Mouse (Mus musculus): ENCODE data around the gene Pepd. TPM values are rescaled to one million over a fixed set of nuclear protein-coding genes. Genes with fewer than 3 reads are reported as not detected.

Pepd gene
- polyA plus RNA-seq, 1 experiment from 2014 or later, result 41.0 TPM

- Histone ChIP-seq H3K4me1 (replicated peaks) (peaks cover 11% of the 10 kb centered on the region), H3K9me3 (replicated peaks) (no peaks in the 10 kb centered on the region), H3K9ac (no peak overlapping the region), H3K4me2 (no peak overlapping the region), H3K27ac (no peak overlapping the region), H3K36me3 (no peaks in the 10 kb centered on the region), H3K4me3 (no peak overlapping the region), H3K27me3 (no peaks in the 10 kb centered on the region)
- 92% methylated on average over 9 of the region's 9 CpGs for WGBS
- ATAC-seq (replicated peaks; ENCODE audit: insufficient number of reproducible peaks, insufficient read depth, low FRiP score, low read depth), result no peak
Measured at GRCm38 (mm10) chr7:34913956-34914355, 1.8 kb downstream of the Pepd start.

- H3K4me3 ChIP-seq, result no peak overlapping the region
- no peaks in the 10 kb centered on the region for H3K9me3 ChIP-seq (replicated peaks)
- 90% methylated on average over 4 of the region's 5 CpGs for WGBS
- H3K4me2 ChIP-seq, result no peak overlapping the region
- H3K27me3 ChIP-seq, result no peaks in the 10 kb centered on the region
- no peak overlapping the region for H3K9ac ChIP-seq
- ATAC-seq (replicated peaks; ENCODE audit: insufficient number of reproducible peaks, insufficient read depth, low FRiP score, low read depth), result no peak
- H3K4me1 ChIP-seq (replicated peaks), result peaks cover 11% of the 10 kb centered on the region
- H3K36me3 ChIP-seq, result no peaks in the 10 kb centered on the region
- H3K27ac ChIP-seq, result no peak overlapping the region
Measured at GRCm38 (mm10) chr7:34915555-34915954, 3.4 kb downstream of the Pepd start.

DNA sequence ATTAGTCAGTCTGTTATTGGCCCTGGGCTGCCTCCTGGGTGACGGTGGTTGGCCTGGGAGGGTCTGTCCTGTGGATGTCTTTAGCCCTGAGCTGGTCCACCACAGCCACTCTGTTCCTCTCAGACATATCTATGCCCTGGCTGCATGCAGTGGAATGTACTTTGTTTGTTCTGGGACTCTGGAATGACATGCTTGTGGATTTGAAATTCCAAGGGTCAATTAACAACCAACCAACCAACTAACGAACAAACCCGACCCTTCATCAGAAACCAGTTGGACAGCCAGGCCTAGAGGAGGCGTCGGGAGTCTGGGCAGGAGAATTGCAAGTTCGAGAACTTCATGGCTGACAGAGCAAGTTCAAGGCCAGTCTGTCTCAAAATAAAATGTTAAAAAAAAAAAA is 5.4 kb downstream of the Pepd start:
- H3K4me1 ChIP-seq (replicated peaks), result peaks cover 7% of the 10 kb centered on the region
- H3K9me3 ChIP-seq (replicated peaks), result no peaks in the 10 kb centered on the region
- H3K9ac ChIP-seq, result no peak overlapping the region
- no peaks in the 10 kb centered on the region for H3K27me3 ChIP-seq
- H3K36me3 ChIP-seq, result no peaks in the 10 kb centered on the region; the same call in 1 of the 2 replicates
- no peak overlapping the region for H3K4me3 ChIP-seq
- WGBS, result 78% methylated on average over 6 of the region's 6 CpGs
- H3K27ac ChIP-seq, result no peak overlapping the region
- ATAC-seq (replicated peaks; ENCODE audit: insufficient number of reproducible peaks, insufficient read depth, low FRiP score, low read depth), result no peak
- H3K4me2 ChIP-seq, result no peak overlapping the region

- Histone ChIP-seq H3K36me3 (no peaks in the 10 kb centered on the region; the same call in 1 of the 2 replicates), H3K9ac (no peak overlapping the region), H3K27ac (no peak overlapping the region), H3K4me2 (no peak overlapping the region), H3K4me3 (no peak overlapping the region), H3K4me1 (replicated peaks) (peaks cover 3% of the 10 kb centered on the region), H3K27me3 (no peaks in the 10 kb centered on the region), H3K9me3 (replicated peaks) (no peaks in the 10 kb centered on the region)
- WGBS, result 81% methylated on average over 4 of the region's 4 CpGs
- no peak for ATAC-seq (replicated peaks; ENCODE audit: insufficient number of reproducible peaks, insufficient read depth, low FRiP score, low read depth)
Measured at GRCm38 (mm10) chr7:34917998-34918397, 5.8 kb downstream of the Pepd start.

GRCm38 (mm10) chr7:34918416-34918815 is 6.2 kb downstream of the Pepd start:
- no peak overlapping the region for H3K4me3 ChIP-seq
- ATAC-seq (replicated peaks; ENCODE audit: insufficient number of reproducible peaks, insufficient read depth, low FRiP score, low read depth), result no peak
- no peaks in the 10 kb centered on the region; the same call in 1 of the 2 replicates for H3K36me3 ChIP-seq
- no peaks in the 10 kb centered on the region for H3K4me1 ChIP-seq (replicated peaks)
- WGBS, result 69% methylated on average over 8 of the region's 8 CpGs
- no peak overlapping the region for H3K4me2 ChIP-seq
- H3K27ac ChIP-seq, result no peak overlapping the region
- no peaks in the 10 kb centered on the region for H3K9me3 ChIP-seq (replicated peaks)
- H3K27me3 ChIP-seq, result no peaks in the 10 kb centered on the region
- no peak overlapping the region for H3K9ac ChIP-seq

GRCm38 (mm10) chr7:34919054-34919453 is 6.9 kb downstream of the Pepd start:
- H3K4me3 ChIP-seq, result no peak overlapping the region
- no peaks in the 10 kb centered on the region for H3K9me3 ChIP-seq (replicated peaks)
- no peak overlapping the region for H3K9ac ChIP-seq
- no peak for ATAC-seq (replicated peaks; ENCODE audit: insufficient number of reproducible peaks, insufficient read depth, low FRiP score, low read depth)
- no peak overlapping the region for H3K4me2 ChIP-seq
- WGBS, result 67% methylated on average over 5 of the region's 5 CpGs
- H3K27me3 ChIP-seq, result no peaks in the 10 kb centered on the region
- H3K36me3 ChIP-seq, result no peaks in the 10 kb centered on the region; the same call in 1 of the 2 replicates
- H3K27ac ChIP-seq, result no peak overlapping the region
- no peaks in the 10 kb centered on the region for H3K4me1 ChIP-seq (replicated peaks)

DNA sequence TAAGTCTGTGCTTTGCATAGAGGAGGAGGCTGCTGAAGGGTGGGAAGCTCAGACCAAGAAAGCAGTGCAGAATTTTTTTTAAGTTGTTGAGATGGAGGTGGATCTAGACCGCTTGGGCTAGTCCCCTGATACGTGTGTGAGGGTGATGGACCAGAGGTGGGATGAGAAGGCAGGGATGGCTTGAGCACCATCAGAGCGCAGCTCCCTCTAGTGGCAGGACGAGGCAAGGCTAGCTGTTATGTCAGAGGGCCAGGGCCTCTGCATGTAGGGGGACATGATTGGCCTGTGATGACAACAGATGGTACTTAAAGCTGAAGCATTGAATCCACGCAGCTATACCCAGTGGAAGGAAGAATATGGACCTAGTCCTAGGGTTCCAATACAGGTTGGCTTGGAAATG is 7.6 kb downstream of the Pepd start:
- 60% methylated on average over 5 of the region's 5 CpGs for WGBS

GRCm38 (mm10) chr7:34925208-34925607 is 13.0 kb downstream of the Pepd start:
- ATAC-seq (replicated peaks; ENCODE audit: insufficient number of reproducible peaks, insufficient read depth, low FRiP score, low read depth), result no peak
- Histone ChIP-seq H3K9me3 (replicated peaks) (no peaks in the 10 kb centered on the region), H3K4me3 (no peak overlapping the region), H3K4me2 (no peak overlapping the region), H3K27me3 (no peaks in the 10 kb centered on the region), H3K36me3 (peaks cover 3% of the 10 kb centered on the region; the same call in 1 of the 2 replicates), H3K9ac (no peak overlapping the region), H3K27ac (no peak overlapping the region), H3K4me1 (replicated peaks) (peaks cover 17% of the 10 kb centered on the region)
- 47% methylated on average over 5 of the region's 5 CpGs for WGBS

More for the DNA sequence above, 7.6 kb downstream of the Pepd start:
- H3K27me3 ChIP-seq, result no peaks in the 10 kb centered on the region
- H3K4me1 ChIP-seq (replicated peaks), result no peaks in the 10 kb centered on the region
- no peak for ATAC-seq (replicated peaks; ENCODE audit: insufficient number of reproducible peaks, insufficient read depth, low FRiP score, low read depth)
- no peak overlapping the region for H3K4me2 ChIP-seq
- no peaks in the 10 kb centered on the region; the same call in 1 of the 2 replicates for H3K36me3 ChIP-seq
- no peak overlapping the region for H3K27ac ChIP-seq
- H3K9ac ChIP-seq, result no peak overlapping the region
- no peak overlapping the region for H3K4me3 ChIP-seq
- no peaks in the 10 kb centered on the region for H3K9me3 ChIP-seq (replicated peaks)

DNA sequence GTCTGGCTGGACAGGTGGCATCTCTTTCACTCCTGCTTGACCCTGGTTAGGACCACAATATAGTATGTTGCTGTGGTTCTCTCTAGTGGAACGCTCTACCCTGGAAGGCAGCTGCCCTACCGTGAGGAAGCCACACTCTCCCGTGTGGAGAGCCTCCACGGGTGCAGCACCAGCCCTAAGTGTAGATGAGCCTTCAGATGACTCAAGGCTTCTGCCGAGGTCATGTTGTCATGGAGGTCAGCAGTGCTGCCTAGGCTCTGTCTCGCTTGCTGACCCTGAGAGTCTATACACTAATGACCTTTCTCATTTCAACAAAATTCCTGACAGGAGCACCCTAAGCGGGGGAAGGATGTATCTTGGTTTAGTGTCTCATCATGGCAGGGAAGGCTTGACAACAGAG is 13.8 kb downstream of the Pepd start:
- no peak overlapping the region for H3K27ac ChIP-seq
- peaks cover 3% of the 10 kb centered on the region; the same call in 1 of the 2 replicates for H3K36me3 ChIP-seq
- H3K4me1 ChIP-seq (replicated peaks), result peaks cover 21% of the 10 kb centered on the region
- H3K9me3 ChIP-seq (replicated peaks), result no peaks in the 10 kb centered on the region
- no peak for ATAC-seq (replicated peaks; ENCODE audit: insufficient number of reproducible peaks, insufficient read depth, low FRiP score, low read depth)
- 85% methylated on average over 7 of the region's 7 CpGs for WGBS
- no peak overlapping the region for H3K4me2 ChIP-seq
- H3K27me3 ChIP-seq, result no peaks in the 10 kb centered on the region
- no peak overlapping the region for H3K4me3 ChIP-seq
- H3K9ac ChIP-seq, result no peak overlapping the region

DNA sequence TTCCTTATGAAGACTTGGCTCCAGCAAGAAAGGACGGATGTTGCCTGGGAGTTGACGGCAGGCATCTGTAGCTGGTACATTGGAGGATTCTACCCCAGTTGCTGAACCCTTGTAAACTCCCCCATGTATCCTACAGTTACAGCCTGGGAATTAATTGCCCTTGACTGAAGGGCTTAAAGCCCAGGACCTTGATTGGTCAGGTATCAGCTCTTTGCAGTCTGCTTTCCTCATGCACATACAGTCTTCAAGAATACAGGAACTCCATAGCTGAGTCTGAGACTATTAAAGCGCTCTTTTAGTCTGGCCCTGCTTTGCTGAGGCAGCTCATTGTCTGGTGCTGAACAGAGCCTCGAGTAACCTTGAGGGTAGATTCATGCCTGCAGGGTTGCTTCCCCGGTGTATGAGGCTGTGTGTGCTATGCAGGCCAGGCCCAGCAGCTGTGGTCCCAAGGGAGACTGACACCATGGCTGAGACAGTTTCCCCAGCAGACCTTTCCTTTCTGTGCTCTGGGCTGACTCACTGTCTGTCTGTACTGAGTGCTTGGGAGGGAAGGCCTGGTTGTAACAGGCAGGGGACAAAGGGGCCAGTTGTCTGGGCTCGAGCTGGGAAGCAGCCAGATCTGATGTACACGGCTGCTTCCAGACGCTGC is 17.6 kb downstream of the Pepd start:
- H3K4me1 ChIP-seq (replicated peaks), result peaks cover 21% of the 10 kb centered on the region

DNA sequence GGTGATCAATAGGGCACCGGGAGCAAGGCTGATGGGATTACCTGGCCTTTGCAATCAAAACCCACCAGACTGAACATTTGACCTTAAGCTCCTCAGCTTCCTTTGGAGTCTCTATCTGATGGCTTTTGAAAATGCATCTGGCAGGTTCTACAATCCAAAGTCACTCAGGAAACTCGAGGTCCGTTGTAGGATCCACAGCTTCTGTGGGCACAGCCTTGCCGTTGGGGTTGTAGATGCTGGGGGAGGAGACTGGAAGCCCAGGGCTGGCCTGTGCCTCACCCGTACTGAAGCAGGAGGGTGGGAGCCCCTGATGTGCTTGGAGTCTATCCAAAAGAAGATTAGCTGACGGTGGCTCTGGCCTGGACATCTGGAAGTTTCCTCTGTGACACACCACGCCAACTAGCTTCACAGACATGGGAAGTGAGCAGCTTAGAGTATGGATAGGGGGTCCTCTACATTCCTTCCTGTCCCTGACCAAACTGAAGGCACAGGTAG is 18.1 kb downstream of the Pepd start:
- peaks cover 3% of the 10 kb centered on the region; the same call in 1 of the 2 replicates for H3K36me3 ChIP-seq
- no peak overlapping the region for H3K4me2 ChIP-seq
- H3K9ac ChIP-seq, result no peak overlapping the region
- no peaks in the 10 kb centered on the region for H3K27me3 ChIP-seq
- H3K27ac ChIP-seq, result no peak overlapping the region
- WGBS, result 46% methylated on average over 7 of the region's 7 CpGs
- peaks cover 17% of the 10 kb centered on the region for H3K4me1 ChIP-seq (replicated peaks)
- H3K9me3 ChIP-seq (replicated peaks), result no peaks in the 10 kb centered on the region
- no peak overlapping the region for H3K4me3 ChIP-seq
- ATAC-seq (replicated peaks; ENCODE audit: insufficient number of reproducible peaks, insufficient read depth, low FRiP score, low read depth), result no peak

More for the DNA sequence above, 17.6 kb downstream of the Pepd start:
- Histone ChIP-seq H3K27ac (no peak overlapping the region), H3K9ac (no peak overlapping the region), H3K27me3 (no peaks in the 10 kb centered on the region), H3K36me3 (peaks cover 3% of the 10 kb centered on the region; the same call in 1 of the 2 replicates), H3K4me2 (no peak overlapping the region), H3K9me3 (replicated peaks) (no peaks in the 10 kb centered on the region), H3K4me3 (no peak overlapping the region)
- WGBS, result 56% methylated on average over 8 of the region's 8 CpGs
- ATAC-seq (replicated peaks; ENCODE audit: insufficient number of reproducible peaks, insufficient read depth, low FRiP score, low read depth), result peak; percentile 30; the same call in 1 of the 2 replicates

- Histone ChIP-seq H3K4me1 (replicated peaks) (peaks cover 13% of the 10 kb centered on the region), H3K4me2 (no peak overlapping the region), H3K27ac (no peak overlapping the region), H3K36me3 (peaks cover 11% of the 10 kb centered on the region), H3K4me3 (no peak overlapping the region), H3K27me3 (no peaks in the 10 kb centered on the region), H3K9ac (no peak overlapping the region), H3K9me3 (replicated peaks) (no peaks in the 10 kb centered on the region)
- ATAC-seq (replicated peaks; ENCODE audit: insufficient number of reproducible peaks, insufficient read depth, low FRiP score, low read depth), result no peak
- 79% methylated on average over 8 of the region's 8 CpGs for WGBS
Measured at GRCm38 (mm10) chr7:34932631-34933030, 20.5 kb downstream of the Pepd start.
